Mouse (Mus musculus) kidney, adult 8-10 months (tissue): ENCODE data around the gene Sphk2.

ENCODE experiments used
- DNase-seq, 2 experiments: peaks; one replicate each; pipeline ENCODE4 v3.0.0; 2022

Sphk2 gene

DNA sequence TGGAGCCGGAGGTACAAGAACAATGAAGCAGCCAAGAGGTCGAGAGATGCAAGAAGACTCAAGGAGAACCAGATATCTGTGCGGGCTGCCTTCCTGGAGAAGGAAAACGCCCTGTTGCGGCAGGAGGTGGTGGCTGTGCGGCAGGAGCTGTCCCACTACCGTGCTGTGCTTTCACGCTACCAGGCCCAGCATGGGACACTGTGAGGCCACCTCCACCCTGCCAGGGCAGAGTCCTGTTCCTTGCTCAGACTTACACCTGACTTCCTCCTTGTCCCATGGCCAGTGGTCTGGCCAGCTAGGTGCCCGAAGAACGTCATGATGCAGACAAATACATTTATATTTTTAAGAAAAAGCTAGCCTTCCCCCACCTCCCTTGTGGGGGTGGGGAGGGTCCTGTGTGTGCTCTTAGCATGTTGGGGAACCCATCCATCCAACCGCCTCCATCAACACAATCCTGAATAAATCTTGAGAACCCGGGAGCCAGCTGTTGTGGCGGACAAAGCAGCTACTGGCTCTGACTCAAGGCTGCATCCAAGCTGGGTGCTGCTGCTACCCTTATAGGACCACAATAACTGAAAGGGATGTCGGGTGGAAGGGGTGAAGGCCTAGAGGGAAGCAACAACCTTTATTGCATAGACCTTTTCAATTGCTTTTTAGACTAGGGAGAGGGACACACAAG, 8.0 kb downstream of the Sphk2 start:
- DNase-seq: peak; percentile 40 to 44

DNA sequence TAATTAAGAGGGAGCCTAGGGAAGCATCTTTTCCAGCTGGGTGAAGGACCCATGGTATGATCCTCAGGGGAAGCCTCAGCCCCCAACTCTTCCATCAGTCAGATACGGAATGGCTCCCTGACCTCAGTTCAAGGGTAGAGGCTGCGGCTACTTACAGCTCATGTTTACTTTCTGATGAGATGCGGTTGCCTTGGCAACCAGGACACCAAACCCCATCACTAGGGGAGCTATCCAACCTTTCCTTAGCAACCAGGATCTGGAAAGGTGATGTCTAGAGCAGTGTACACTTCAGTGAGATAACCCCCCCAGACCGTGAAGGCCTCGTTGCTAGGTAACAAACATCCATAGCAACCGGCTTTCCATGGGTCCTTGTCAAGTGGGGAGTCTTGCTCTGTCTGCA, 8.8 kb downstream of the Sphk2 start:
- DNase-seq: peak; percentile 33 to 61

DNA sequence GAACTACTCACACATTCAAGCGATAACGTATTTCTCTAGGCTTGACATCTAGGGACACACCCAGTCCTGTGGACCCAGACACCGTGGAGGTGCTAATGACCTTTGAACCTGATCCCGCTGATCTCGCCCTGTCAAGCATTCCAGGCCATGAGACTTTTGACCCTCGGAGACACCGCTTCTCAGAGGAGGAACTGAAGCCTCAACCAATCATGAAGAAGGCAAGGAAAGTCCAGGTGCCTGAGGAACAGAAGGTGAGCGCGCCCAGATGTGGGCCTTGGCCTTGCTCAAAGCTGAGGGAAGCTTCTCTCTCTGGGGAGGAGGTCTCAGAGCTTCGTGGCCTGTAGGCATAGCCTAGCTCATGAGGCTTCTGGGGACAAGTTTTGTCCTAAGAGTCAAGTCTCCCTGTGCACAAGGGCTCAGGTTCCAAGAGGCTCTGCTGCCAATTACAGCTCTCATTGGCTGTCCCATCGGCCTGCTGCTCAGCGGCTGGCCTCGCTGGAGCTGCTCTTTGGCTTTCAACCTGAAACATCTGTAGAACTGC, 9.5 kb downstream of the Sphk2 start:
- peak; percentile 88 to 91 for DNase-seq

DNA sequence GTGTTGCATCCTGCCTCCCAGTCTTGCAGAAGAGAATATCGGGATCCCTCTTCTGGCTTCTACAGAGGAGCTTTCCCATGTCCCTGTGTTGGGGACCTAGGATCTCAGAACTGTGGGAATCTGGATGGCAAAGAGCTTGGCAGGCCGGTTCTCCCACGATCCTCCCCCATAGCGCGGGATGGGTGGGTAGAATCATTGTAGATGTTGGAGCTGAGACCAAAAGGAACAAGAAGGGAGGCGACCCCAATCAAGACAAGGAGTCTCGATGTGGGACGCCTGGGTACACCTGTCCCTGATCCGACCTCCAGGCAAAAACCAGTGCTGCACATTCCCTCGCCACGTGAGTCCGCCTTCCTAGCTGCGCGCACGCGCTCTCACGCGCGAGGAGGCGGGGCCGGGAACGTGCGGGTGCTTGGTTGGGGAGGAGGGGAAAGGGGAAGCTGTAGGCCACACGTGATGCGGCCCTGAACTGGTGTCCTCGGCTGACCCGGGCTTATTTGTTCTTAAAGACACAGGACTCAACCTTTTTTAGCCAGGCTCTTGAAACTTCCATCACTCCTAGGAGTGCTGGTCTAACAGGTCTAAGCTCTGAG, 10.3 kb downstream of the Sphk2 start:
- DNase-seq: peak; percentile 99 to 100

DNA sequence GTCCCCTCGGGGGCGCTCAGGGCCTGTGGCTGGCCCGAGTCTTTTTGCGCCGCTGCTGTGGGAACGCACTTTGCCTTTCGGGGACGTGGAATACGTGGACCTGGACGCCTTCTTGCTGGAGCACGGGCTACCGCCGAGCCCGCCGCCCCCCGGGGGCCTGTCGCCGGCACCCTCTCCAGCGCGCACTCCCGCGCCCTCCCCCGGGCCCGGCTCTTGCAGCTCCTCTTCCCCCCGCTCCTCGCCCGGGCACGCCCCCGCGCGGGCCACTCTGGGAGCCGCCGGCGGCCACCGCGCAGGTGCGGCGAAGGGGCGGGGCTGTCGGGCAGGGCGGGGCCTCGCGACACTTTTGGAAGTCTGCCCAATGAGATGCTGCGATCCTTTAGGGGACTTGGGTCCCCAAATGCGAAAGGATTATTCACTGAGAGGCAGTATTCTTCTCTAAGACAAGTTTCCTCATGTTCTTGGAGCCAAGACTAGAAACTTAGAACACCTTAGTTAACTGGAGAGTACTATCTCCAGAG, 11.0 kb downstream of the Sphk2 start:
- peak; percentile 89 to 92 for DNase-seq

DNA sequence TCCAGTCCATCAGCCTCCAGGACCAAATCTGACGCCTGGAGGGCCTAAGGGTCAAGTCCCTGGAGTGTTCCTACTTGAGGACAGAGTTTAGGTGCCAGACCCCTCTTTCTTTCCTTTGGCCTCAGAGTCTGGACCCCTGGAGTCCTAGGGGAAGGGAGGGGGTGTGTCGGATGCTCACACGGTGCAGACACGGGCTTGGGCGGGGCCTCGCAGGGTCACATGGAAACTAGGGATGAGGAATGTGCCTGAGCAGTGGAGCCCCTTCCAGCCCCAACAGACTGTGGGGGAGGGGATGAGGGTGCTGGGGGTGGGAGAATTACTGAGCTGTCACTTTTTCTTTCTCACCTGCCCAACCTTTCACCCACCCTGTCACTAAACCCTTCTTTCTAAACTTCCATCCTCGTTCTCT, 11.9 kb downstream of the Sphk2 start:
- DNase-seq: peak; percentile 96

DNA sequence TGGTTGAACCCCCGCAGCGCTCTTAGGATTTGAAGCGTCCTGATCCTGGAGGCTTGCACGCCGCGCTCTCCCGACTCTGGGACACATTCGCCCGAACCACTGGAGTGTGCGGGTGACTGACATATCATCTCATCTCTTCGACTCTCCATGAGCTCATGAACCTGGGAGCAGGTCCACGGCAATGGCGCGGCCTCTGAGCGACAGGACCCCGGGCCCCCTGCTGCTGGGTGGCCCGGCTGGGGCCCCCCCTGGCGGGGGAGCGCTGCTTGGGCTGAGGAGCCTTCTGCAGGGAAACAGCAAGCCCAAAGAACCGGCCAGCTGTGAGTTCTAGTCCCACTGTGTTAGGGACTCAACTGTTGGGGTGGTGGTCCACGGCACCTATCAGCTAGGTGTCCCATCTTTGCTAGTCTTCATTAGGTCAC, 12.3 kb downstream of the Sphk2 start:
- DNase-seq: no peak

DNA sequence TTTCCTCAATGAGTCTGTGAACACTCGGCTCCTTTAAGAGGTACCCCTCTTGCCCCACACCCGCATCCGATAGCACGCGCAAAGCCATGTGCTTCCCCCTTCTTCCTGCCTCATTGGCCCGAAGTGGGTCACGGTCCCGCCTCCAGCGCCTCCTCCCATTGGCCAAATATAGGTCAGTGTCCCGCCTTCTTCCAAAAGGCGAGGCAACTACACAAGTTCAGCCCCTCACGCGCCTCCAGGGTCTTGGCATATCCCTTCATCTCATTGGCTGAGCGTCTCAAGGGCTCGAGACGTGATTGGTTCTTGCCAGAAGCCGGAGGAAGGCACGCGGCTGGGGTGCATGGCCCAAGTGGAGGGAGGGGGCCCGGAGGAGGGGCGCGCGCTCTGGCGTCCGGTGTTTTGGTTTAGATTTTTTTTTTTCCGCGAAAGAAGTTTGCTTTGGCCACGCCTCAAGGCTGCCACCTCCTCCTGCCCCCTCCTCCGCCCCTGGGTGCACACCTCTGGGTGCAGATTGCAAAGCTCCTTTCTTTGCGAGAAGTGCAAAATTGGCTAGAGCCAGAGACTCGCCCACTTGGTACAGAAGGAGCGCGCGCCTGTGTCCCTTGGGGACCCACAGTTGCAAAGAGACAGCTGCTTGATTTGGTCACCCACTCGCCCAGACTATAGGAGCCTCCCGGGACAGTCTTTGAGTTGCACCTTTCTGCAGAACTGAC, 12.9 kb downstream of the Sphk2 start, which contains the start of gene Dbp:
TSS of gene Dbp (plus strand) at position 359 of the 713 bp plus-strand sequence.
- peak; percentile 100 for DNase-seq

DNA sequence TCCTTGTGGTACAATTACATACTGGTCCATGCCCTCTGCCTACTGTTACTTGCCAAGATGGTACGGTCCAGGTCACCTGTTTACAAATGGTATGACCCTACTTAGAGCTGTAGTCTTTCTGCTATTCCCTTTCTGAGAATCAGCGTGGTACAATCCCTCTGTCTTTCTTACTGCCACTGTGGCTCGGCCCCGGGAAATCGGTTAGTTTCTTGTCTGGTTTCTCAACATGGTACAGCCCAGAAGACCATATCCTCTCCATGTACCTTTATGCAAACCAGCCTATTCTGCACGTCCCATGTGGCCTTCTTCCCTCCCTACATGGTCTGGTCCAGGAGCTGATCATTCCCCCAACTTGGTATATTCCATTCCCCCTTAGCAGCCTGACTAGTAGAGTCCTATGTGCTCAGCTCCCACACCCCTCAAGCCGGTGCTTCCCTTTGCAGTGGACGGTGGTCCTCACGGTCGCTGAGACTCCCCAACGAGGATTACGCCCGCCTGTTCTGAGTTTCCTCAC, 13.7 kb downstream of the Sphk2 start:
- peak; percentile 81 to 91 for DNase-seq

DNA sequence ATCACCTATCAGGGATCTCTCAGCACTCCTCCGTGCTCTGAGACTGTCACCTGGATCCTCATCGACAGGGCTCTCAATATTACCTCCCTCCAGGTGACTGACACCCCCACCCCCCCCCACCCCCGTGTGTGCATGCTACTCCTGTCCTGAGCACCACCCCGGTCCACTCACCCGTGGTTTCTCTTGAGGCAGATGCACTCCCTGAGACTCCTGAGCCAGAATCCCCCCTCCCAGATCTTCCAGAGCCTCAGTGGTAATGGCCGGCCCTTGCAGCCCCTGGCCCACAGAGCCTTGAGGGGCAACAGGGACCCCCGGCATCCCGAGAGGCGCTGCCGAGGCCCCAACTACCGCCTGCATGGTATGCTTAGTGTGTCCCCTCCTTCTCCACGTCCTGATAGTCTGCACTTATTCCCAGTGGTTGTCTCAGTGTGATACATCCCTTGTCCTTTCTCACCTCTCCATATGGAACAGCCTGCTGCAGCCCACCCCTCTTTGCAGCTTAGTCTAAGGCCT, 14.2 kb downstream of the Sphk2 start:
- no peak for DNase-seq

DNA sequence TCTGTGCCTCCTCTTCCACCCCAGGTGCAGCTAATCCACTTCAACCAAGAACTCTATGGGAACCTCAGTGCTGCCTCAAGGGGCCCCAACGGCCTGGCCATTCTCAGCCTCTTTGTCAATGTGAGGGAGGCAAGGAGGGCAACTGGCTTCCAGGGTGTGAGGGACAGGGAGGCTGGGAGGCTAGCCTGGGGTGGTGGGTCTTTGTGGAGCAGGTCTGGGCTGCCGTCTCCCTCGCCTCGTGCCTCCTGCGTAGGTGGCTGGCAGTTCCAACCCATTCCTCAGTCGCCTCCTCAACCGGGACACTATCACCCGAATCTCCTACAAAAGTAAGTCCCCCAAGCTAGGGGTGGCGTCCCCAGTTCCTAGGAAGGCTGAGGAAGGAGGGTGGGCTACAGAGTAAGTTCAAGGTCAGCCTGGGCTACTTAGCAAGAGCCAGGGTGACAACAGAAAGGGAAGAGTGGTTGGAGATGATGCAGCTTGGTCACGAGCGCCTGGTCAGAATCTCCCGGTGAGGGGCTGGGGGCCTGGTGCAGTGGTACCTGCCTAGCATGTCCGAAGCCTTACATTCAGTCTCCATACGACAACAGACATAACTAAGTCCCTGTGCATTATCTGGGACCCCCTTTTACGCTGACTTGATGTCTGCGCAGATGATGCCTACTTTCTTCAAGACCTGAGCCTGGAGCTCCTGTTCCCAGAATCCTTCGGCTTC, 14.8 kb downstream of the Sphk2 start:
- DNase-seq: peak in 1 of 2 experiments; percentile 33

DNA sequence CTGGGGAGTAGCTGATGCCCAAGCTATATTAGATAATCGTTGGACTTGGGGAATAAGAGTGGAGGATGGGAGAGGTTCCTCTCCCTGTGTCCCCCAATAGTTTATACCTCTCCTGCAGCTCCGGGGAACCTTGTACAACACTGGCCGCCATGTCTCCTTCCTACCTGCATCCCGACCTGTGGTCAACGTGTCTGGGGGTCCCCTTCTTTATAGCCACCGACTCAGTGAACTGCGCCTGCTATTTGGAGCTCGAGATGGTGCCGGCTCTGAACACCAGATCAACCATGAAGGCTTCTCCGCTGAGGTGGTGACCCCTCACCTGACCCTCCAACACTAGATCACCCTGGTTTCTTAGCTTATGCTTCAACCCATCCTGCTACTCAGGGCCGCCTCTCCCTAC, 15.5 kb downstream of the Sphk2 start:
- peak in 1 of 2 experiments; percentile 35 for DNase-seq

DNA sequence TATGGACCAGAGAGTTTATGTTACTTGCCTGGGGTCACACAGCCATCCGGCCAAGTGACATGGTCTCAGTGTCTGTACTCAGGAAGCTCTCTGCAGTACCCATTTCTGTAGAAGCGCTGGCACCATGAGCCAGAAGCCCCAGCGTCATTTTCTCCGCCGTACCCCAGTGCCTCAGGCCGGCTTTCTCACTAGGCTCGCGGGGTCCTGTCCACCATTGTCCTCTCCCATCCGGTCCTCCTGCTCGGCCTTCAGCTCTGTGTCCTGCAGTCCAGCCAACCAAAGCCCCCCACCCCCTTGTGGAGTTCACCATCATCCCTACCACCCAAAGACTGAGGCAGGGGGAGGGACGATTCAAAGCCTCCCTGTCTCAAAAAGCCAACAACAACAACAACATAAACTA, 16.2 kb downstream of the Sphk2 start:
- peak in 1 of 2 experiments; percentile 23 for DNase-seq

DNA sequence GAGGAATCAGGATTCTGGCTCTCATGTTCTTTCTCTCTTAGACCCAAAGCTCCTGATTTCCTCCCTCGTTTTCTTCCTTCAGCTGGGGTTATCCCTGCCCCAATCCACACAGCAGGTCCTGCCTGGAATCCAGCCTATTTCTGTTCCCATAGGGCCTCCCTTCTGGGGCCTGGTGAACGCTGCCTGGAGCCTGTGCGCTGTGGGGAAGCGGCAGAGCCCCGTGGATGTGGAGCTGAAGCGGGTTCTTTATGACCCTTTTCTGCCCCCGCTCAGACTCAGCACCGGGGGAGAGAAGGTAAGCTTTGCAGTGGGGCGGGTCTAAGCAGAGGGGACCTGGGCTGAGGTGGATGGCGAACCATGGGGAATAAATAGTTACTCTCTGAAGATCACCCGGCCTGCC, 16.7 kb downstream of the Sphk2 start:
- DNase-seq: no peak

DNA sequence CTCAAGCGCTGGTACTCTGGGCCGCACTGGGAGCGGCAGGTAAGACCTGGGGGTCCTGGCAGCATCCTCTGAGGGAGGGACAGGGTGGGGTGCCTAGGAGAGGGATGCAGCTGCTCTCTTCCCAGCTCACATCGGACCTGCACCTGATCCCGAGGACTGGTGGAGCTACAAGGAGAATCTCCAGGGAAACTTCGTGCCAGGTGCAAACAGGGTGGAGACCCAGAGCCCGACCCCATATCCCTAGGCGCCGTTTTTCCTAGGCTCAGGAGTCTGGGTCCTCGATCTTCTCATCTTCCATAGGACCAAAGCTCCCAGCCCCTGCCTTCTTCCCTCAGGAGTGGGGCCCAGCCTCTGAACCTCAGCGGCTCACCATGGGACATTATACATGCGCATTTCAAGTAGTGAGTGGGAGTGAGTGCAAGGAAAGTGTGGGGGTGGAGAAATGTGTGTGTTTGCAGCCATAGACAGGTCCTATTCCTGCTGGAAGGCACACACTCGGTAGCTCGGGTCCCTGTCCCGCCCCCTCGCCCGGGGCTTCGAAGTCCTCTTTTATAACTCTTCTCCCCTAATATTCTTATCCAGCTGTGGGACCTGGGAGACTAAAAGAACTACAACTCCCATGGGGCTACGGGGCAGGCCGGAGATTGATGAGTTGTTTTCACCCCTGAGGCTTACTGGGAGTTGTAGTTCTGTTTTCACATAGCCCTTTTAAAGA, 17.3 kb downstream of the Sphk2 start:
- DNase-seq: peak; percentile 86

DNA sequence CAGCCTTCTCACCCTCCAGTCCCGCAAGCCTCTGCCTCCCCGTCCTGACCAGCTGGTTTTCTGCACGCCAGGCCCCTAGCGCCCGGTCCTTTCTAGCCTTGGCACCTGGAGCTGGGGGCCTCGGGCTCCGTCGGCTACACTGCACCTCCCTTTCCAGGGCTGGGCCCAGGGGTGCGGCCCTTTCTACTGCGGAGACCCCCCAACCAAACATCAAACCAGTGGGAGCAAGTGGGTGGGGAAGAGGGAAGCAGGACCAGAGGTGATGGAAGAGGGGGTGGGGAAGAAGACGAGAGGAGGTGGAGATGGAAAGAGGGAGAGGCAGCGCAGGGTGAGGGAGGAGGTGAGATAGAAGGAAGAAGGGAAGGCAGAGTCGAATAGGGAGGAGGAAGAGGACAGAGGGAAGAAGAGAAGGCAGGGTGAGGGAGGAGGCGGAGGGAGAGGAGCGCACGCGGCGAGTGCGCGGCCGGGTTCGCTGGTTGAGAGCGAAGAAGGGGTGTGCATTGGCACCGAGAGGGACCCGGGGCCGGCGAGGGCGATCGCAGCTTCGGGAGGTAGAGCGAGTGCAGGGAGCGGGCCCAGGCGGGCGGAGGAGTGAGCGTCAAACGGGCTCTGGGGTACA, 18.2 kb downstream of the Sphk2 start, which contains the start of gene Car11:
TSS of gene Car11 (plus strand) at position 321 of the 619 bp plus-strand sequence.
- DNase-seq: no peak

DNA sequence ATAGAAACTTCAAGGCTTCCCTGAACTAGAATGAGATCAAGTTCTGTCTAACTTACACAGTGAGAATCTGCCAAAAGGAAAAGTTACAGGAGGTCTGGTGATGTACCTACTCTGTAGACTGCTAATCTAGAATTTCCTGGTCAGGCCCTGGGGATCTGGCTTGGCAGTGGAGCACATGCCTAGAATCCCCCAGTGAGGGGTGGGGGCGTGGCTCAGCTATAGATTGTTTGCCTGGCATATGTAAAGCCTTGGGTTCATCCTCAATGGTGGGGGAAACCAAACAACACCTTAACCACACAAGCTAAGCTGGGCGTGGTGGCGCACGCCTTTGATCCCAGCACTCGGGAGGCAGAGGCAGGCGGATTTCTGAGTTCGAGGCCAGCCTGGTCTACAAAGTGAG, 19.9 kb downstream of the Sphk2 start:
- no peak for DNase-seq

DNA sequence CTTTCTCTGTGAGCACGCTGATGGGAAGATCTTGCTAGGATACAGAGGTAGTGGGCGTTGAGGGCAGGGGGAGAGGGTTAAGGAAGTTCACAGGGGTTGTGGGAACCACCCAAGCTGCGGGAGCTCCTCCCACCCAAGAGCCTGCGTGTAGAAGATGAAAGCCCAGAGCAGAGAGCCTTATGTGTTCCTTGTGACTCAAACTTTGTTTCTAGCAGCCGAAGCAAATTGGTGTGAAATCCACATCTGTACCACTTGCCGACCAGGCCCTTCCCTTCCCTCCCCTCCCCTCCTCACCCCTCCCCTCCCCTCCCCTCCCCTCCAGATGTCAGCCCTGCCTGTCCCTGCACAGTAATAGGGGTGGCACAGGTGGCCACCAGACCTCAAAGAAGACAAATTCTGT, 22.7 kb downstream of the Sphk2 start:
- no peak for DNase-seq

DNA sequence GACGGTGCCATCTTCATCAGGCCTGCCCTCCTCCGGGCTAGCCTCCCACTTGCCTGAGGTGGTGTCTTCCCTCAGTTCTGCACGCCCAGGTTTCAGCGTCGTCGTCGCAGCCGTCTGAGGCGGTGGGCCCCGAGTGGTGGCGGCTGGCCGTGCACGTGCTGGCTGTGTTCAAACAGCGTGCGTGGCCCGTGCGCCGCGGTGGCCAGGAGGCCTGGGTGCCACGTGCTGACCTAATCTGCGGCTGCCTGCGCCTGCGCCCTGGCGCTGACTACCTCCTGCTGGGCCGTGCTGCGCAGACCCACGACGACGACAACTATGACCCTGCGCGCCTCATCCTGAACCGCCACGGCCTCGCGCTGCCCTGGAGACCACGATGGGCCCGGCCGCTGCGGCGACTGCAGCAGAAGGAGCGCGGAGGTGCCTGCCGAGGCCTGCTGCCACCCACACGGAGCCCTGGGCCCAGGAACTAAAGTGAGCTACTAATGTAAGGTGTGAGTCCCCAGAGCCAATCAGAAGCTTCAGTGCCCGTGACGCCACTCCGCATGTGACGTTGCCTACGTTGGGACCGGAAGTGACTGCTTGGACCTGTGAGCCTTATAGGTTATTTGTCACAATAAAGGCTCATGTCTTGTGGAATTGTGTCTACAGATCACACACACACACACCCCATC, 23.7 kb downstream of the Sphk2 start, which contains the start of gene Sec1:
TSS of gene Sec1 (minus strand) at position 482 of the 671 bp plus-strand sequence.
- DNase-seq: no peak

DNA sequence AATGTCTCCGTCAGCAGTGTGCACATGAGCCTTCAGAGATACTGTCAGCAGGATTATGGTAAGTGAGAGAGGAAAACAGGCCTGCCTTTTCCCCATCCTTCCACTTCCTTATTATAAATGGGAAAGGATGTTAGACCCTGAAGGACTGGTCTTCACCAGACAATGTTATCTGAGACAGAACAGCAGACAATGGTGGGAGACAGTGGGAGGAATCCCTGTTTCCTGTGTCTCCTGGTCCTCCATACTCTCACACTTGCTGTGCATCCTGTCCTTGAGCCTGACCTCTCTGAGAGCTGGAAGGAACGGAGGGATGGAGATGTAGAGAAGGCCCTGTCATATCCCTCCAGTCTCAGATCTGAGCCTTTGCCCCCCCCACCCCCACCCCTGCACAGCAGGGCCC, 25.4 kb downstream of the Sphk2 start:
- no peak for DNase-seq
